Mouse (Mus musculus) erythroid progenitor cell, adult 5-6 weeks (primary cell): ENCODE results near the gene Ubiad1. TPM values are rescaled to one million over a fixed set of nuclear protein-coding genes. Genes with fewer than 3 reads are reported as not detected.

Experiments used
- ATAC-seq: replicated peaks from 2 replicates; pipeline ENCODE4 v1.8.0; 2016; ENCODE audit warnings: moderate number of reproducible peaks, mild to moderate bottlenecking, moderate TSS enrichment, inconsistent platforms; ENCODE audit not compliant: poor library complexity, low FRiP score, severe bottlenecking
- total RNA-seq, 2 experiments: library from RNA; stranded (forward) in 1 of 2; stranded (reverse) in 1 of 2; fragments of 150-400 nt in 1 of 2; fragments of 186-747, 209-891 nt in 1 of 2; gene quantifications; 2 replicates each; pipeline versions ENCODE4 v1.2.3 to v1.2.4; 2015 to 2017; ENCODE audit warnings: low replicate concordance in 2 of 2

Gene Ubiad1
- total RNA-seq, 2 experiments from 2014 or later = 4.3 to 4.6 TPM

- no peak for ATAC-seq
Measured at GRCm38 (mm10) chr4:148408256-148408975, 36.2 kb downstream of the Ubiad1 start.

DNA sequence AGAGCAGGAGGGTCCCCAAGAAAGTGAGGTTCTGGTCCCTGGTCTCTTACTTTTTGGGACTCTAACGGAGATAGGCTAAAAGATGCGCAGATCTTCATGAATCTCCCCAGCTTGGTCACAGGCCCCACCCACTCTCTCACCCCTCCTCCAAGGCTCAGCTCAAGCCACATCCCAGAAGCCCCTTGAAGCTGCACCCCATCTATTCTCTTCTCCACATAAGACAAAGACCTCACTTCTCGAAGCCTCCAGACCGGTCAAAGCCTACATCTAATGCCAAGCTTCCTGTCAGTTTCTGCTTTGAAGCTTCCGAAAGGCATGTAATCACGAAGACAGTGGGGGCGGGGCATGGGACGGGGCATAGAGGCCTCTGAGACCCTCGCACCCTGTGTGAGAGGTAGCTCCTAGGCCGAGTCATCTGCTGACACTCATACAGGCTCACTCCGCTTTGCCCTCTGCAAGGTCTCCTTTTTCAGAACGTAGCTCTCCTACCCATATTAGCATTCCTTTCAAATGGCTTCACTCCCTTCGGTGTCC is 39.2 kb downstream of the Ubiad1 start:
- ATAC-seq = no peak

DNA sequence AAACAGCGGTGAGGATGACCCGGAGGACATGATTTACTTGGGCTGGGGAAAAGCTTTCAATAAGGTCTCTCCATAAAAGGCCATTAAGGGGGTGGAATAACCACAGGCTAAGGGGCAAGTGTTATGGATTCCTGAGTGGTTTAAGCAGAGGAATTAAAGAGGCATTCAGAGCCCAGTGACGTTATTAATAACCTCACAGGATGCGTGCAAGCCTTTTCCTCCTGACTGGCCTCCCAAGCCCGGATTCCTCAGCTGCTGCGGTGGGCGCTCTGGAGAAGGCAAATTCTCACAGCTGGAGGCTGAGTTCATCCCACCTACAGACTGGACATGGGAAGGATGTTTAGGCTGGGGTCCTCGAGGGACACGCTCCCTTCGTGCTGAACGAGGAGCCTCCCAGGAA is 39.8 kb downstream of the Ubiad1 start:
- ATAC-seq = no peak

GRCm38 (mm10) chr4:148403402-148403801 is 41.2 kb downstream of the Ubiad1 start:
- no peak for ATAC-seq

DNA sequence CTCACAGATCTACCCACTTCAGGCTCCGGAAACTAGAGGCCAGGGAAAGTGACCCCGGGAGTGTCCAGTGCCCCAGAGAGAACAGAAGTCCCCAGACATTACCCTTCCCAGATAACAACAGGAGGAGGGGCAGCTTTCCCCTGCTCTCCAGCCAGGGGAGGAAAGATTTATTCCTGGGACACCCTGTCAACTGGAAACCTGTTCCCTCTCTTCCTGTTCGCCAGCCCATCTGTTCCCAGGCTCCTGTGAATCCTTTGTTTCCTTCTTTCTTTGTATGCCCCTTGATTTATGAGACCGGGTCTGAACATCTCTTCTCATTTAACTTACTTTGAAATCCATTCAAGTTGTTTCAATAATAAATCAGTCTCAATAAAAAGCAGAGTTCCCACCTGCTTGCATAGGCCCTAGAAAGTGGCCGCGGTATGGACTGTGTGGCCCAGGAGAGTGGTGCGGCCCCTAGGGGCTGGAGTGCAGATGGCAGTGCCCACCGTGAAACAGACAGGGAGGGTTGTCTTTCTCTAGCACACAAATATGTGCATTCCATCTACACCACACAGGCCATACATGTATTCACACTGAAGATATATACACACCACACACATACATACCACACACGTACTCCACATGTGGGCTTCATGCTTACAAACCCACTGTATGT is 45.0 kb downstream of the Ubiad1 start:
- no peak for ATAC-seq

DNA sequence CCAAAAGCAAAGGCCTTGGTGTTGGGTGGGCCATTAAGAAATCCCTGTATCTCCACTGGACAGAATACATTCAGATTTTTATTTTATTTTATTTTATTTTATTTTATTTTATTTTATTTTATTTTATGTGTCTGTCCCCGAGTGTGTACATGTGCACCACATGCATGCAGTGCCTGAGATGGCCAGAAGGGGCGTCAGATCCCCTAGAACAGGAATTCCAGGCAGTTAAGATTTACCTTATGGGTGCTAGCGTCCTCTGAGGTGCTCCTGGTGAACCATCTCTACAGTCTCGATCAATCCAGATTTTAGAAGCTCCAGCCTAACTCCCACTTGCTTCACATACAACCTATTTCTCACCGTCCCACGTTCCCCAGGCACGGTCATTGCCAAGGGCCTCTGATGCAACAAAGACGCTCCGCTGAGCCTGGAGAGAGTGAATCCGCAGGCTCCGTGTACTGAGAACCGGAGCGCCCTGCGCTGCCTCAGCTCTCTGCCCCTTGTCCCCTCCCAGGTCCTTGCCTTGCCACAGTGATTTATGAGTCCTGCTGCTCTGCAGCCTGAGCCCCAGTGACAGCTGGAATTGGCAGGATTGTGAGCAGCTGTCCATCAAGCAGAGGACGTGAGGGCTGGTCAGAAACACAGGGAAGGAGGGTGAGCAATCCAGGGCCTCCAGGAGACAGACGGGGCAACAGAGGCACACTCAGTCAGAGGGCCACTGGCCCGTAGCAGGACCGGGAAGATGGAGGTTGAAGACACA is 46.9 kb downstream of the Ubiad1 start:
- ATAC-seq = no peak

DNA sequence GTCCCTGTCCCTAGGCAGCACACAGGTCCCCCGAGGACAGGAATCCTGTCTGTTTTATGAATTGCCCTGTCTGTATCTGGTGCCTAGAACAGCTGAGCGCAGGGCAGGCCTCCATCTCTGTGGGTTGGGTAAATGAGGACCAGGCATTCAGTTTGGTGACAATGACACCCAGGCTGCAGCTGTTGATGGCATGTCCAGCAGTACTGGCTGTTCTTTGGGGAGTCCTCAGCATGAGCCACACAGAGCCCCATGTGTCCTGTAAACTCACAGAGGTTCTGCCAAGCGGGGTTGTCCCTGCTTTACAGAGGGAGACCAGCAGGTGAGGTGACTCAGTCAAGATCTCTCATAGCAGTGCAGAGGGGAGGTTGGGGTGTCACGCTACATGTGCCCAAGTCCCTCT is 47.5 kb downstream of the Ubiad1 start:
- ATAC-seq = no peak

DNA sequence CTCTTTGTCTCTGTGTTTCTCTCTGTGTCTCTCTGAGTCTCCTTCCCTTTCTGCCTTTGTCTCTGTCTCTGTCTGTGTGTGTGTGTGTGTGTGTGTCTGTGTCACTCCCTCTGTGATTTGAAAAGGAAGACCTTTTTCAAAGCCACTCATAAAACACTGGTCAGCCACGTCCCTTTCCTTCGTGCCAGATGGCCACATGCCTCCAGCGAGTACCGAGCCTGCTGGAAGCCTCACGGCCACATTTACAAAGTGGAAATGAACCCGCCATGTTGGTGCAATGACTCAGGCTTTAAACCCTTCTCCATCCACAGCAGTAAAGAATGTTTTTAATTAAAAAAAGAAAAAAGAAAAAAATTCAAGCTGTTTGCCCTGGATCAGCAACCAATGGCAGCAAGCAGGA is 48.7 kb downstream of the Ubiad1 start:
- no peak for ATAC-seq

GRCm38 (mm10) chr4:148395198-148395597 is 49.4 kb downstream of the Ubiad1 start:
- no peak for ATAC-seq

DNA sequence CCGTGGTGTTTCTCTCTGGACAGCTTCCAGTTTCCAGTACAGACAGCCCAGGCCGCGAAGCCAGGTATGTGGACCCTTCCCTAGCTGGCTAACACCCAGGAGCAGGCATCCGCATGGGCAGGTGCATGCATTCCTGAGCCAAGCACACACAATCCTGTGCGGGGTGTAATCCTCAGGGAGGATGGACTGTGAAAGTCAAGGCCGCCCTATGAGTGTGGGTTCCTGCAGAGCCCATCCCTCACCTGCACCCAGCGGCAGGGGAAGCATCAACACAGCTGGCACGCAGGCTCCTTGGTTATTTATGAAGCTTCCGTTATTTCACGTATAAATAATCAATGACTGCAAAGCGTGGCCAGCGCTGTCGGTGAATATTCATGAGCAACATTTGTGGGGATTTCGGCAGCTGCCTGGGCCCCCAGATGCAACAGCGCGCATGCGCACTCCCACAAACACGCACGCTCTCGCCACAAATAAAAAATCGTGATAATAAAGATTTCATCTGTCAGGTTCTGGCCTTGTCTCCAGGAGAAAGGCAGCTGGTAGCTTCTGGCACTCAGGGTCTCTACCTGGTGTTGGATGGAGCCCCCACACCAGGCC is 52.8 kb downstream of the Ubiad1 start:
- ATAC-seq = no peak

DNA sequence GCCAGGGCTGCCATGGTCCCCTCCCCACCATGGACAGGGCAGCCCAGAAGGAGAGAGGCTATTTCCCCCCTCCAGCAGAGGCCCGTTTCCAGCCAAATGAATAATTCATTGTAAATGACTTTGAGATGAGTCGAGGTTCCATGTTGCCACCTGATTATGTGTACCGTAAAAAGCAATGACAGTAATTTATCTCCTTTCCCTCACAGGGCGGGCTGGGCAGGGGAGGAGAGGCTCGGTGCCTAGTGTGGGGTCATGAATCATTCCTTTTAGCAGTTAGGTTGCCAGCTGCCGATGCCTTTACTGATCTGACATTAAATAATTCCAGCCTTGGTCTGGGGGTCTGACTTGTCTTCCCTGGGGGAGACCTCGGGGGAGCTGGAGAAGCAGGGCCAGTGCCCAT is 54.9 kb downstream of the Ubiad1 start:
- no peak for ATAC-seq

DNA sequence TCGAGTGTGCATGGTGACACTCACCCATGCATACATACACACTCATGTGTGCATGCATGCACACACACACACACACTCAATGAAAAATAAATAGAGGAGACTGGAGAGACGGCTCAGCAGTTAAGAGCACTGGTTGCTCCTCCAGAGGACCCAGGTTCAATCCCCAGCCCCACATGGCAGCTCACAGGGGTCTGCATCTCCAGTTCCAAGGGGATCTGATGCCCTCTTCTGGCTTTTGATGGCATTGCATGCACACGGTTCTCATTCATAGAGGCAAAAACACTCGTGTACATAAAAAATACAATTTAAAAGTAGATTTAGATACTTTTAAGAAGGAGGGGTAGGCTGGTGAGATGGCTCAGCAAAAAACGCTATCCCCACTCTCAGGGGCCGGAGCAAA is 55.5 kb downstream of the Ubiad1 start:
- no peak for ATAC-seq

DNA sequence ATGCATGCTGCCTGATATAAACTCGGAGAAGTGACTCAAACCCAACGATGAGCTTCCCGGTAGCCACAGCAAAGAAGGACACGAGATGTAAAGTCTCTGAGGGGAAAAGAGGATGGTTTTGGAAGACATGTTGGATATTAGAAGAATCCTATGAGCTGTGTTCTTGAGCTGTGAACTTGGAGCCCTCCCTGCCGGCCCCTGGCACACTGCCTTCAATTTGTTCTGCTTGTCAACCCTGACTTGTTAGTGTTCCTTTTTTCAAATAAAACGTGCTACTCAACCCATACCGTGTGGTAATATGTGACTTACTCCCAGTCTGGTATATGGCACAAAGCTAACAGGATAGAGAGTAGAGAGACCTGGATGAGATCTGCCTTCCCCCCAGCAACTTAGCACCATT is 59.3 kb downstream of the Ubiad1 start:
- no peak for ATAC-seq

Other genes starting within 250 kb of the Ubiad1 start
- not detected in 2 replicates for gene Disp3, start 156.8 kb downstream of the Ubiad1 start, total RNA-seq (2015; ENCODE audit: low replicate concordance)
- not detected in 2 replicates for gene Disp3, start 156.8 kb downstream of the Ubiad1 start, total RNA-seq (2017; ENCODE audit: low replicate concordance)
- 19.8 and 34.4 TPM in 2 replicates for gene Mtor, start 3.8 kb upstream of the Ubiad1 start, total RNA-seq (2015; ENCODE audit: low replicate concordance)
- gene Mtor, start 3.8 kb upstream of the Ubiad1 start, total RNA-seq (2017; ENCODE audit: low replicate concordance) = 22.0 and 24.4 TPM in 2 replicates
- gene Angptl7, start 55.7 kb upstream of the Ubiad1 start, total RNA-seq (2015; ENCODE audit: low replicate concordance) = 0.84 TPM in 1 of 2 replicates, not detected in the other
- not detected in 2 replicates for gene Angptl7, start 55.7 kb upstream of the Ubiad1 start, total RNA-seq (2017; ENCODE audit: low replicate concordance)
- gene Exosc10, start 113.7 kb upstream of the Ubiad1 start, total RNA-seq (2015; ENCODE audit: low replicate concordance) = 27.4 and 31.9 TPM in 2 replicates
- gene Exosc10, start 113.7 kb upstream of the Ubiad1 start, total RNA-seq (2017; ENCODE audit: low replicate concordance) = 20.1 and 41.5 TPM in 2 replicates
- gene Srm, start 146.7 kb upstream of the Ubiad1 start, total RNA-seq (2015; ENCODE audit: low replicate concordance) = 11.3 and 14.1 TPM in 2 replicates
- 1.0 and 4.5 TPM in 2 replicates for gene Srm, start 146.7 kb upstream of the Ubiad1 start, total RNA-seq (2017; ENCODE audit: low replicate concordance)
- not detected in 2 replicates for gene Masp2, start 157.8 kb upstream of the Ubiad1 start, total RNA-seq (2015; ENCODE audit: low replicate concordance)
- 2.8 TPM in 1 of 2 replicates, not detected in the other for gene Masp2, start 157.8 kb upstream of the Ubiad1 start, total RNA-seq (2017; ENCODE audit: low replicate concordance)
- 230 and 350 TPM in 2 replicates for gene Tardbp, start 182.2 kb upstream of the Ubiad1 start, total RNA-seq (2015; ENCODE audit: low replicate concordance)
- gene Tardbp, start 182.2 kb upstream of the Ubiad1 start, total RNA-seq (2017; ENCODE audit: low replicate concordance) = 315 and 491 TPM in 2 replicates
- gene Gm572, start 198.5 kb upstream of the Ubiad1 start, total RNA-seq (2015; ENCODE audit: low replicate concordance) = not detected in 2 replicates
- not detected in 2 replicates for gene Gm572, start 198.5 kb upstream of the Ubiad1 start, total RNA-seq (2017; ENCODE audit: low replicate concordance)